ENCODE assay signal across 8 mouse cellular contexts in genomic region chr2:14641040-14641439, GRCm38 (mm10). TPM values are rescaled to one million over a fixed set of nuclear protein-coding genes. Genes with fewer than 3 reads are reported as not detected.
DNase-seq lines count a peak whose midpoint lies in the region; ATAC-seq lines count a peak whose summit lies in the region.

No protein-coding gene starts in this region.

- peaks cover 5% of the 10 kb centered on the region; the same call in 1 of the 2 replicates for H3K4me1 ChIP-seq in midbrain, embryonic 15.5 days
- 0 out of 2 replicates have a peak, but pooled peaks cover 3% of the 10 kb centered on the region for H3K4me1 ChIP-seq in midbrain, embryonic 13.5 days (replicated peaks)
- H3K4me1 ChIP-seq in stomach, embryonic 15.5 days = 0 out of 2 replicates have a peak, but pooled peaks cover 4% of the 10 kb centered on the region

- no peak overlapping the region for H3K4me2 ChIP-seq in midbrain, embryonic 15.5 days
- H3K4me2 ChIP-seq in midbrain, embryonic 13.5 days (replicated peaks) = no peak overlapping the region
- H3K4me2 ChIP-seq in stomach, embryonic 15.5 days = no peak overlapping the region

- no peak for ATAC-seq in midbrain, embryonic 15.5 days (replicated peaks)
- ATAC-seq in midbrain, embryonic 13.5 days = no peak
- ATAC-seq in stomach, embryonic 15.5 days (ENCODE audit: insufficient read depth, low FRiP score, low read depth) = no peak; the same call in 1 of the 2 replicates

- no peaks in the 10 kb centered on the region for H3K27me3 ChIP-seq in midbrain, embryonic 15.5 days (replicated peaks)
- H3K27me3 ChIP-seq in midbrain, embryonic 13.5 days = no peaks in the 10 kb centered on the region
- no peaks in the 10 kb centered on the region for H3K27me3 ChIP-seq in stomach, embryonic 15.5 days (replicated peaks)

- no peak overlapping the region for H3K4me3 ChIP-seq in midbrain, embryonic 15.5 days
- no peak overlapping the region for H3K4me3 ChIP-seq in midbrain, embryonic 13.5 days (replicated peaks)
- no peak overlapping the region for H3K4me3 ChIP-seq in stomach, embryonic 15.5 days (replicated peaks)

- DNase-seq in adrenal gland, adult 2 months = peak; percentile 18
- DNase-seq in adrenal gland, adult 18-20 months (ENCODE audit: low spot score in 2 of 2) = no peak
- peak; percentile 54 to 68 for DNase-seq in heart, postnatal 10 days
- no peak for DNase-seq in gastrocnemius, postnatal 36 days
- no peak for DNase-seq in T-cell, adult 2 months (ENCODE audit: low spot score)

- H3K27ac ChIP-seq in midbrain, embryonic 15.5 days = peak overlapping the region; percentile 28; the same call in 1 of the 2 replicates
- H3K27ac ChIP-seq in midbrain, embryonic 13.5 days = no peak overlapping the region
- H3K27ac ChIP-seq in stomach, embryonic 15.5 days = peak overlapping the region; percentile 46

- WGBS in midbrain, embryonic 15.5 days = 56% methylated on average over 2 of the region's 2 CpGs
- WGBS in midbrain, embryonic 13.5 days = 71% methylated on average over 2 of the region's 2 CpGs
- WGBS in stomach, embryonic 15.5 days = 11% methylated on average over 2 of the region's 2 CpGs

- intact Hi-C loops in heart, postnatal 10 days (cut with DNase I) = loop anchor here (5.0 kb wide), 1 partner anchor 34 kb away; no protein-coding TSS in a partner anchor
- intact Hi-C loops in gastrocnemius, postnatal 36 days (cut with DNase I) = no loop called here

- H3K9me3 ChIP-seq in midbrain, embryonic 15.5 days = no peaks in the 10 kb centered on the region
- H3K9me3 ChIP-seq in midbrain, embryonic 13.5 days = no peaks in the 10 kb centered on the region
- H3K9me3 ChIP-seq in stomach, embryonic 15.5 days = no peaks in the 10 kb centered on the region

- H3K36me3 ChIP-seq in midbrain, embryonic 15.5 days (replicated peaks) = no peaks in the 10 kb centered on the region
- no peaks in the 10 kb centered on the region for H3K36me3 ChIP-seq in midbrain, embryonic 13.5 days
- no peaks in the 10 kb centered on the region for H3K36me3 ChIP-seq in stomach, embryonic 15.5 days

- H3K9ac ChIP-seq in midbrain, embryonic 15.5 days = no peak overlapping the region
- H3K9ac ChIP-seq in midbrain, embryonic 13.5 days (replicated peaks) = no peak overlapping the region
- no peak overlapping the region for H3K9ac ChIP-seq in stomach, embryonic 15.5 days

RNA-seq across cellular contexts. Expression of gene Cacnb2, which starts 38.2 kb away (rescaled TPM):
- 10 to 100 TPM; 29.5 to 42.5 TPM for total RNA-seq in adrenal gland, adult 2 months (2021)
- 11.2 and 16.2 TPM in 2 replicates for polyA plus RNA-seq in adrenal gland, adult 2 months (2012; rRNA removed)
- 10 to 100 TPM; 19.1 to 37.3 TPM for total RNA-seq in adrenal gland, adult 18-20 months (2021)
- polyA plus RNA-seq in midbrain, embryonic 15.5 days (2015; fragmentation: Nextera tagmentation; extraction: Ambion mirVana) = 8.2 and 8.6 TPM in 2 replicates
- 3.3 and 3.9 TPM in 2 replicates for polyA plus RNA-seq in midbrain, embryonic 13.5 days (2015; fragmentation: Nextera tagmentation; extraction: Ambion mirVana)
- total RNA-seq in heart, postnatal 10 days (2021) = 10 to 100 TPM; 60.1 to 74.8 TPM
- polyA plus RNA-seq in stomach, embryonic 15.5 days (2015; fragmentation: Nextera tagmentation; extraction: Ambion mirVana) = 3.0 and 3.5 TPM in 2 replicates
- under 1 TPM; 0.25 to 0.38 TPM for total RNA-seq in gastrocnemius, postnatal 36 days (2021)

Comparison
In these comparisons a context has a peak if more than half of its experiments do, and no peak if none do; other contexts are left out.
1. DNase-seq: peak in adrenal gland, adult 2 months (single experiment) and heart, postnatal 10 days (2 of 2); none in adrenal gland, adult 18-20 months (0 of 2), gastrocnemius, postnatal 36 days (0 of 2) and T-cell, adult 2 months (single experiment).
2. RNA of gene Cacnb2, which starts 38.2 kb away (total RNA-seq): 60.1 to 74.8 TPM in heart, postnatal 10 days, 29.5 to 42.5 TPM in adrenal gland, adult 2 months and 19.1 to 37.3 TPM in adrenal gland, adult 18-20 months; 0.25 to 0.38 TPM in gastrocnemius, postnatal 36 days; every median in the first group is over 10 times any median in the second.